Mouse (Mus musculus) heart, postnatal 0 days (tissue): ENCODE measurements around the gene Ccdc6.

ENCODE experiments used
- CTCF ChIP-seq: IDR thresholded peaks from 2 replicates; pipeline ENCODE4 v1.5.1; 2016; ENCODE audit warnings: antibody characterized with exemption, control low read depth, low read depth
- EP300 ChIP-seq: IDR thresholded peaks from 2 replicates; pipeline ENCODE4 v1.6.1; 2016; ENCODE audit warnings: antibody characterized with exemption, low read depth

GRCm38 (mm10) chr10:70153810-70154209, 56.9 kb downstream of the Ccdc6 start:
- TF ChIP-seq EP300 (no peak), CTCF (no peak)
